Mouse (Mus musculus): ENCODE results near the gene Prrg2.
A peak's percentile ranks its signal among the peaks of the same experiment; 100 is the strongest.
"Not testable (repeated sequence)": the region's sequence is repeated elsewhere in the genome, so short reads cannot be mapped to it uniquely, and the experiment has no call there.

Prrg2 gene

GRCm38 (mm10) chr7:45062239-45062835, at the start of gene Prrg2, which contains the start of gene Nosip:
Prrg2 (minus strand) TSS chr7:45062677.
Nosip (plus strand) TSS chr7:45062429.
- peak; percentile 86 for DNase-seq (ENCODE audit: extremely low read depth, insufficient read length, low spot score)

- peak; percentile 45 for DNase-seq (ENCODE audit: extremely low read depth, insufficient read length, low spot score)
These were observed 49.5 kb upstream of the Prrg2 start for GRCm38 (mm10) chr7:45111940-45112339.

- DNase-seq (ENCODE audit: extremely low read depth, insufficient read length, low spot score), result not testable (repeated sequence)
These were observed 47.6 kb upstream of the Prrg2 start for GRCm38 (mm10) chr7:45110089-45110488.

- no peak for DNase-seq (ENCODE audit: extremely low read depth, insufficient read length, low spot score)
These were observed 44.7 kb upstream of the Prrg2 start for GRCm38 (mm10) chr7:45107052-45107645.

- no peak for DNase-seq (ENCODE audit: extremely low read depth, insufficient read length, low spot score)
These were observed 44.0 kb upstream of the Prrg2 start for GRCm38 (mm10) chr7:45106441-45106840.

GRCm38 (mm10) chr7:45105491-45105890, 43.0 kb upstream of the Prrg2 start:
- DNase-seq (ENCODE audit: extremely low read depth, insufficient read length, low spot score), result no peak

- no peak for DNase-seq (ENCODE audit: extremely low read depth, insufficient read length, low spot score)
These were observed 42.5 kb upstream of the Prrg2 start for GRCm38 (mm10) chr7:45104941-45105340.

GRCm38 (mm10) chr7:45103652-45104180, 41.2 kb upstream of the Prrg2 start, which contains the start of gene Fcgrt:
Fcgrt (minus strand) TSS chr7:45103851.
- DNase-seq (ENCODE audit: extremely low read depth, insufficient read length, low spot score), result peak; percentile 83

GRCm38 (mm10) chr7:45102940-45103585, 40.6 kb upstream of the Prrg2 start:
- DNase-seq (ENCODE audit: extremely low read depth, insufficient read length, low spot score), result no peak

- no peak for DNase-seq (ENCODE audit: extremely low read depth, insufficient read length, low spot score)
These were observed 40.0 kb upstream of the Prrg2 start for GRCm38 (mm10) chr7:45102441-45102840.

- no peak for DNase-seq (ENCODE audit: extremely low read depth, insufficient read length, low spot score)
These were observed 37.6 kb upstream of the Prrg2 start for GRCm38 (mm10) chr7:45100046-45100445.

- no peak for DNase-seq (ENCODE audit: extremely low read depth, insufficient read length, low spot score)
These were observed 36.2 kb upstream of the Prrg2 start for GRCm38 (mm10) chr7:45098541-45099240.

- no peak for DNase-seq (ENCODE audit: extremely low read depth, insufficient read length, low spot score)
These were observed 35.0 kb upstream of the Prrg2 start for GRCm38 (mm10) chr7:45097479-45097878.

GRCm38 (mm10) chr7:45095965-45096364, 33.5 kb upstream of the Prrg2 start:
- not testable (repeated sequence) for DNase-seq (ENCODE audit: extremely low read depth, insufficient read length, low spot score)

- DNase-seq (ENCODE audit: extremely low read depth, insufficient read length, low spot score), result no peak
These were observed 32.9 kb upstream of the Prrg2 start for GRCm38 (mm10) chr7:45095367-45095766.

GRCm38 (mm10) chr7:45094121-45094520, 31.6 kb upstream of the Prrg2 start:
- DNase-seq (ENCODE audit: extremely low read depth, insufficient read length, low spot score), result no peak

GRCm38 (mm10) chr7:45093516-45093905, 31.0 kb upstream of the Prrg2 start:
- DNase-seq (ENCODE audit: extremely low read depth, insufficient read length, low spot score), result no peak

- DNase-seq (ENCODE audit: extremely low read depth, insufficient read length, low spot score), result no peak
These were observed 30.5 kb upstream of the Prrg2 start for GRCm38 (mm10) chr7:45092828-45093515.

GRCm38 (mm10) chr7:45092048-45092447, 29.6 kb upstream of the Prrg2 start, which contains the start of gene Rcn3:
Rcn3 (minus strand) TSS chr7:45092221.
- no peak for DNase-seq (ENCODE audit: extremely low read depth, insufficient read length, low spot score)
